Mouse (Mus musculus) adrenal gland, postnatal 36 days (tissue): Measurements from ENCODE around the gene Ubox5. TPM values are rescaled to one million over a fixed set of nuclear protein-coding genes. Genes with fewer than 3 reads are reported as not detected.
A peak's percentile ranks its signal among the peaks of the same experiment; 100 is the strongest.

Source experiments
- DNase-seq, 2 experiments: peaks; one replicate each; pipeline ENCODE4 v3.0.0; 2021; ENCODE audit warnings: mixed read lengths in 1 of 2
- total RNA-seq, 2 experiments: library from RNA; stranded (reverse); gene quantifications; 2 replicates each; pipeline ENCODE4 v1.2.3; 2021

The Ubox5 gene
- total RNA-seq, 2 experiments from 2014 or later = 6.3 to 6.9 TPM

- no peak for DNase-seq
Observed at GRCm38 (mm10) chr2:130634006-130634738, 4.3 kb upstream of the Ubox5 start.

- DNase-seq = no peak
Observed at GRCm38 (mm10) chr2:130632887-130633675, 3.2 kb upstream of the Ubox5 start.

- DNase-seq = no peak
Observed at GRCm38 (mm10) chr2:130632416-130632815, 2.6 kb upstream of the Ubox5 start.

GRCm38 (mm10) chr2:130629080-130629838, 579 bp downstream of the Ubox5 start:
- DNase-seq = peak in 1 of 2 experiments; percentile 23

- DNase-seq = no peak
Observed at GRCm38 (mm10) chr2:130628424-130628823, 1.4 kb downstream of the Ubox5 start.

- no peak for DNase-seq
Observed at GRCm38 (mm10) chr2:130618972-130619371, 10.9 kb downstream of the Ubox5 start.

GRCm38 (mm10) chr2:130613091-130613490, 16.7 kb downstream of the Ubox5 start:
- DNase-seq = peak; percentile 22 to 39

- no peak for DNase-seq
Observed at GRCm38 (mm10) chr2:130602195-130602594, 27.6 kb downstream of the Ubox5 start.

GRCm38 (mm10) chr2:130598399-130598798, 31.4 kb downstream of the Ubox5 start:
- no peak for DNase-seq

GRCm38 (mm10) chr2:130597601-130598010, 32.2 kb downstream of the Ubox5 start:
- peak in 1 of 2 experiments; percentile 29 for DNase-seq

GRCm38 (mm10) chr2:130595596-130595995, 34.2 kb downstream of the Ubox5 start:
- no peak for DNase-seq

GRCm38 (mm10) chr2:130591016-130591415, 38.8 kb downstream of the Ubox5 start:
- DNase-seq = no peak

- no peak for DNase-seq
Observed at GRCm38 (mm10) chr2:130589761-130590160, 40.1 kb downstream of the Ubox5 start.

- DNase-seq = no peak
Observed at GRCm38 (mm10) chr2:130589157-130589556, 40.7 kb downstream of the Ubox5 start.

- DNase-seq = no peak
Observed at GRCm38 (mm10) chr2:130588373-130588772, 41.5 kb downstream of the Ubox5 start.

GRCm38 (mm10) chr2:130586016-130586415, 43.8 kb downstream of the Ubox5 start:
- no peak for DNase-seq

- peak in 1 of 2 experiments; percentile 39 for DNase-seq
Observed at GRCm38 (mm10) chr2:130583902-130584560, 45.8 kb downstream of the Ubox5 start.

GRCm38 (mm10) chr2:130582552-130582951, 47.3 kb downstream of the Ubox5 start, which contains the start of gene Avp:
Gene Avp (minus strand): TSS chr2:130582554.
- DNase-seq = no peak

GRCm38 (mm10) chr2:130581201-130581600, 48.6 kb downstream of the Ubox5 start:
- no peak for DNase-seq

GRCm38 (mm10) chr2:130579791-130580190, 50.0 kb downstream of the Ubox5 start:
- DNase-seq = no peak

- peak; percentile 84 to 85 for DNase-seq
Observed at GRCm38 (mm10) chr2:130578148-130578547, 51.7 kb downstream of the Ubox5 start.

GRCm38 (mm10) chr2:130577632-130578031, 52.2 kb downstream of the Ubox5 start:
- peak; percentile 69 to 78 for DNase-seq
